Mouse (Mus musculus): ENCODE measurements at regions not wholly inside any gene's neighbourhood (a gene's known extent, or its start where the extent isn't known, plus 50 kb on each side); places are given as distances from the start of the nearest gene placed in this dataset.

DNA sequence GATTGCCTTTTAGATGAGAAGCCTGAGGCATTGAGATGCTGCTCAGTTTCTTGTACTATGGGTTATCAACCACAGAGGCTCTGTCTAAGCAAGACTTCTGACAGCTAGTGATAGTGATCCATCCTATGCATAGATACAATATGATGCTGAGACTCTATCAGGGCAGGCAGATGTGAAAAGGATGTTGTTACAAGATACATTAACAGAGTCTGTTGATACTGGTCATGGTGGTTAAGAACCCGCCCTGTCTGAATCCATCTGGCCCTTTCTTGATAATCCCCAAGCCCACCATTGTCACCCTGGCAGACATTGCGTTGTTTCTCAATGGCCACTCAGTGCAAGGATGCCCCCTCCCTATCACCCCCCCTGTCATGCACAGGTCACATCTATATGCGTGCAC lies 327.8 kb upstream of the Camk1g start:
- TF ChIP-seq CTCF (IDR thresholded peaks at IDR 0.05; ENCODE audit: low read depth, low read length) (no peak), POLR2A (IDR thresholded peaks at IDR 0.05; ENCODE audit: borderline replicate concordance, low read depth, low read length) (no peak)
